Mouse (Mus musculus) liver, embryonic 15.5 days (tissue): ENCODE data around the gene Gfra1. TPM values are rescaled to one million over a fixed set of nuclear protein-coding genes. Genes with fewer than 3 reads are reported as not detected.
A peak's percentile ranks its signal among the peaks of the same experiment; 100 is the strongest.

Experiments used
- ATAC-seq: fragments of 200-750 bp; cut with Nextera tagmentation; 2 replicates; pipeline ENCODE4 v1.8.0; 2017; ENCODE audit warnings: moderate number of reproducible peaks, mild to moderate bottlenecking, moderate library complexity; ENCODE audit not compliant: insufficient read depth
- H3K27ac ChIP-seq: fragments of 300-500 bp; sonication (generic); replicated peaks from 2 replicates; pipeline ENCODE4 v1.5.1; 2015; ENCODE audit warnings: mild to moderate bottlenecking, inconsistent platforms
- H3K27me3 ChIP-seq: fragments of 300-500 bp; sonication (generic); 2 replicates; pipeline ENCODE4 v1.6.1; 2015; ENCODE audit warnings: mild to moderate bottlenecking, inconsistent platforms
- H3K36me3 ChIP-seq: fragments of 300-500 bp; sonication (generic); replicated peaks from 2 replicates; pipeline ENCODE4 v1.6.1; 2015; ENCODE audit warnings: moderate library complexity, mild to moderate bottlenecking, inconsistent platforms
- H3K4me1 ChIP-seq: fragments of 300-500 bp; sonication (generic); replicated peaks from 2 replicates; pipeline ENCODE4 v1.6.1; 2015; ENCODE audit warnings: inconsistent platforms
- H3K4me2 ChIP-seq: fragments of 300-500 bp; sonication (generic); 2 replicates; pipeline ENCODE4 v1.6.1; 2015; ENCODE audit warnings: moderate library complexity, mild to moderate bottlenecking, inconsistent platforms
- H3K4me3 ChIP-seq: fragments of 300-500 bp; sonication (generic); replicated peaks from 2 replicates; pipeline ENCODE4 v1.5.1; 2015; ENCODE audit warnings: mild to moderate bottlenecking, inconsistent platforms
- H3K9ac ChIP-seq: fragments of 300-500 bp; sonication (generic); 2 replicates; pipeline ENCODE4 v1.6.1; 2015; ENCODE audit warnings: moderate library complexity, mild to moderate bottlenecking, inconsistent platforms
- H3K9me3 ChIP-seq: fragments of 300-500 bp; sonication (generic); replicated peaks from 2 replicates; pipeline ENCODE4 v1.6.1; 2016; ENCODE audit warnings: inconsistent platforms
- WGBS: fragments of 180-500 bp; shearing (Covaris S2); methylation state at CpG from one replicate; pipeline ENCODE4 v1.1.7; 2015; ENCODE audit warnings: mixed read lengths; ENCODE audit not compliant: insufficient replicate concordance; 5-methylcytosine and 5-hydroxymethylcytosine counted together
- polyA plus RNA-seq: library from polyadenylated mRNA; unstranded; fragments of >200 nt; fragmentation: Nextera tagmentation; extraction: Ambion mirVana; gene quantifications from 2 replicates; pipeline ENCODE4 v1.2.1, GENCODE M21; 2015

Gene Gfra1
- 6.2 and 6.6 TPM in 2 replicates for polyA plus RNA-seq

GRCm38 (mm10) chr19:58455496-58456061 lies at the start of gene Gfra1:
Gene Gfra1, minus strand, starts transcription at chr19:58455909.
- H3K9me3 ChIP-seq = no peaks in the 10 kb centered on the region
- H3K4me3 ChIP-seq = peak within 1 kb of the TSS; percentile 48
- H3K27ac ChIP-seq = no peak within 1 kb of the TSS
- whole genome bisulfite sequencing = under 1% methylated on average over 31 of the region's 31 CpGs
- H3K27me3 ChIP-seq = peaks cover 71% of the 10 kb centered on the region
- H3K4me2 ChIP-seq = peak within 1 kb of the TSS; percentile 62
- H3K9ac ChIP-seq = no peak within 1 kb of the TSS
- no peaks in the 10 kb centered on the region for H3K36me3 ChIP-seq
- H3K4me1 ChIP-seq = 0 out of 2 replicates have a peak, but pooled peaks cover 3% of the 10 kb centered on the region
- no peak for ATAC-seq

GRCm38 (mm10) chr19:58500049-58500448 lies 44.3 kb upstream of the Gfra1 start:
- Histone ChIP-seq H3K27ac (no peak overlapping the region), H3K9me3 (no peaks in the 10 kb centered on the region), H3K4me1 (no peaks in the 10 kb centered on the region), H3K4me3 (no peak overlapping the region), H3K4me2 (no peak overlapping the region), H3K36me3 (no peaks in the 10 kb centered on the region), H3K27me3 (no peaks in the 10 kb centered on the region), H3K9ac (no peak overlapping the region)
- ATAC-seq = no peak
- 69% methylated on average over 2 of the region's 2 CpGs for WGBS

GRCm38 (mm10) chr19:58499420-58499966 lies 43.8 kb upstream of the Gfra1 start:
- H3K27me3 ChIP-seq = no peaks in the 10 kb centered on the region
- WGBS = 48% methylated on average over 3 of the region's 3 CpGs

GRCm38 (mm10) chr19:58497106-58497505 lies 41.4 kb upstream of the Gfra1 start:
- H3K9ac ChIP-seq = no peak overlapping the region
- no peak overlapping the region for H3K4me3 ChIP-seq
- no peak for ATAC-seq
- H3K36me3 ChIP-seq = no peaks in the 10 kb centered on the region
- no peak overlapping the region for H3K4me2 ChIP-seq
- 50% methylated on average over 3 of the region's 3 CpGs for WGBS
- no peaks in the 10 kb centered on the region for H3K27me3 ChIP-seq
- no peaks in the 10 kb centered on the region for H3K9me3 ChIP-seq
- H3K27ac ChIP-seq = no peak overlapping the region
- H3K4me1 ChIP-seq = no peaks in the 10 kb centered on the region

More at GRCm38 (mm10) chr19:58499420-58499966, 43.8 kb upstream of the Gfra1 start:
- Histone ChIP-seq H3K9ac (no peak overlapping the region), H3K36me3 (no peaks in the 10 kb centered on the region), H3K4me1 (no peaks in the 10 kb centered on the region), H3K27ac (no peak overlapping the region), H3K4me3 (no peak overlapping the region), H3K4me2 (no peak overlapping the region), H3K9me3 (no peaks in the 10 kb centered on the region)
- ATAC-seq = no peak

- no peaks in the 10 kb centered on the region for H3K36me3 ChIP-seq
- H3K27me3 ChIP-seq = no peaks in the 10 kb centered on the region
- H3K9ac ChIP-seq = no peak overlapping the region
- H3K4me2 ChIP-seq = no peak overlapping the region
- H3K9me3 ChIP-seq = no peaks in the 10 kb centered on the region
- WGBS = 31% methylated on average over 2 of the region's 2 CpGs
- H3K4me3 ChIP-seq = no peak overlapping the region
- no peak for ATAC-seq
- no peak overlapping the region for H3K27ac ChIP-seq
- no peaks in the 10 kb centered on the region for H3K4me1 ChIP-seq
Measured at GRCm38 (mm10) chr19:58486686-58487085, 31.0 kb upstream of the Gfra1 start.

GRCm38 (mm10) chr19:58482373-58482977 lies 26.8 kb upstream of the Gfra1 start:
- 59% methylated on average over 9 of the region's 9 CpGs for WGBS
- Histone ChIP-seq H3K4me3 (no peak overlapping the region), H3K4me1 (no peaks in the 10 kb centered on the region), H3K9ac (no peak overlapping the region), H3K9me3 (no peaks in the 10 kb centered on the region), H3K36me3 (no peaks in the 10 kb centered on the region), H3K27me3 (no peaks in the 10 kb centered on the region), H3K4me2 (no peak overlapping the region), H3K27ac (no peak overlapping the region)
- ATAC-seq = no peak

- ATAC-seq = no peak
- H3K9me3 ChIP-seq = no peaks in the 10 kb centered on the region
- no peaks in the 10 kb centered on the region for H3K4me1 ChIP-seq
- H3K4me2 ChIP-seq = no peak overlapping the region
- 59% methylated on average over 3 of the region's 3 CpGs for WGBS
- no peak overlapping the region for H3K9ac ChIP-seq
- no peaks in the 10 kb centered on the region for H3K36me3 ChIP-seq
- no peak overlapping the region for H3K4me3 ChIP-seq
- H3K27ac ChIP-seq = no peak overlapping the region
- H3K27me3 ChIP-seq = no peaks in the 10 kb centered on the region
Measured at GRCm38 (mm10) chr19:58474251-58474650, 18.5 kb upstream of the Gfra1 start.

- H3K4me3 ChIP-seq = no peak overlapping the region
- no peaks in the 10 kb centered on the region for H3K4me1 ChIP-seq
- H3K9ac ChIP-seq = no peak overlapping the region
- no peaks in the 10 kb centered on the region for H3K9me3 ChIP-seq
- H3K27ac ChIP-seq = no peak overlapping the region
- no peaks in the 10 kb centered on the region for H3K27me3 ChIP-seq
- no peak overlapping the region for H3K4me2 ChIP-seq
- WGBS = 18% methylated on average over 12 of the region's 12 CpGs
- H3K36me3 ChIP-seq = no peaks in the 10 kb centered on the region
- ATAC-seq = no peak
Measured at GRCm38 (mm10) chr19:58469421-58469820, 13.7 kb upstream of the Gfra1 start.

GRCm38 (mm10) chr19:58468331-58468730 lies 12.6 kb upstream of the Gfra1 start:
- Histone ChIP-seq H3K4me3 (no peak overlapping the region), H3K36me3 (no peaks in the 10 kb centered on the region), H3K9ac (no peak overlapping the region), H3K27ac (no peak overlapping the region), H3K27me3 (no peaks in the 10 kb centered on the region), H3K4me2 (no peak overlapping the region), H3K4me1 (no peaks in the 10 kb centered on the region), H3K9me3 (no peaks in the 10 kb centered on the region)
- ATAC-seq = no peak
- WGBS = 8% methylated on average over 2 of the region's 2 CpGs

- no peaks in the 10 kb centered on the region for H3K36me3 ChIP-seq
- H3K4me2 ChIP-seq = no peak overlapping the region
- no peak overlapping the region for H3K4me3 ChIP-seq
- H3K4me1 ChIP-seq = no peaks in the 10 kb centered on the region
- no peaks in the 10 kb centered on the region for H3K27me3 ChIP-seq
- no peak overlapping the region for H3K9ac ChIP-seq
- no peak for ATAC-seq
- no peak overlapping the region for H3K27ac ChIP-seq
- H3K9me3 ChIP-seq = no peaks in the 10 kb centered on the region
- 52% methylated on average over 3 of the region's 3 CpGs for WGBS
Measured at GRCm38 (mm10) chr19:58463755-58464154, 8.0 kb upstream of the Gfra1 start.

GRCm38 (mm10) chr19:58460361-58461022 lies 4.8 kb upstream of the Gfra1 start:
- Histone ChIP-seq H3K9ac (no peak overlapping the region), H3K4me2 (no peak overlapping the region), H3K9me3 (no peaks in the 10 kb centered on the region), H3K27ac (no peak overlapping the region), H3K27me3 (peaks cover 27% of the 10 kb centered on the region), H3K4me3 (no peak overlapping the region), H3K4me1 (0 out of 2 replicates have a peak, but pooled peaks cover 3% of the 10 kb centered on the region), H3K36me3 (no peaks in the 10 kb centered on the region)
- ATAC-seq = no peak
- 62% methylated on average over 13 of the region's 13 CpGs for WGBS
